Mouse (Mus musculus): ENCODE data around the gene Nars2. TPM values are rescaled to one million over a fixed set of nuclear protein-coding genes. Genes with fewer than 3 reads are reported as not detected.

Nars2 gene
- polyA plus RNA-seq, 1 experiment from 2014 or later: 16.6 TPM

- no peak for ATAC-seq (ENCODE audit: extremely low read depth, insufficient number of reproducible peaks, low FRiP score, low TSS enrichment)
- WGBS: 61% methylated on average over 8 of the region's 8 CpGs
These were observed 21.0 kb downstream of the Nars2 start for GRCm38 (mm10) chr7:96972138-96972904.

DNA sequence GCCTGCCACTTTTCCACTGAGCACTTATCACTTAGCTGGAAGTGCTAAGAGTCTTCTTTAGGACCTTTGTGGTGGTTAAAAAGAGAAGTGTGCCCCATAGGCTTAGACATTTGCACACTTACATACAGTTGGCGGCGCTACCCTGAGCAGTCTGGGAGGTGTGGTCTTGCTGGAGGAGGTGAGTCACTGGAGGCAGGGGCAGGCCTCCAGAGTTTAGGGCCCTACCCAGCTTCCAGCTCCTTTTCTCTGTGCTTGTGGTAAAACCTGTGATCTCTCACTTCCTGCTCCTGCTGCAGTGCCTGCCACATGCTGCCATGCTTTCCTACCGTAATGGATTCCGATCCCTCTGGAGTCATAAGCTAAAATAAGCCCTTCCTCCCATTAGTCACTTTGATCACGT lies 24.6 kb downstream of the Nars2 start:
- H3K27ac ChIP-seq (replicated peaks): no peak overlapping the region
- ATAC-seq (ENCODE audit: extremely low read depth, insufficient number of reproducible peaks, low FRiP score, low TSS enrichment): no peak
- H3K9me3 ChIP-seq: no peaks in the 10 kb centered on the region

More at GRCm38 (mm10) chr7:96972138-96972904, 21.0 kb downstream of the Nars2 start:
- H3K27ac ChIP-seq (replicated peaks): no peak overlapping the region
- peaks cover 5% of the 10 kb centered on the region; the same call in 1 of the 2 replicates for H3K36me3 ChIP-seq
- H3K9me3 ChIP-seq: no peaks in the 10 kb centered on the region
- H3K4me2 ChIP-seq: no peak overlapping the region
- H3K9ac ChIP-seq: peak overlapping the region; percentile 50; the same call in 1 of the 2 replicates
- peaks cover 22% of the 10 kb centered on the region for H3K4me1 ChIP-seq
- no peak overlapping the region for H3K4me3 ChIP-seq
- H3K27me3 ChIP-seq (replicated peaks): no peaks in the 10 kb centered on the region

DNA sequence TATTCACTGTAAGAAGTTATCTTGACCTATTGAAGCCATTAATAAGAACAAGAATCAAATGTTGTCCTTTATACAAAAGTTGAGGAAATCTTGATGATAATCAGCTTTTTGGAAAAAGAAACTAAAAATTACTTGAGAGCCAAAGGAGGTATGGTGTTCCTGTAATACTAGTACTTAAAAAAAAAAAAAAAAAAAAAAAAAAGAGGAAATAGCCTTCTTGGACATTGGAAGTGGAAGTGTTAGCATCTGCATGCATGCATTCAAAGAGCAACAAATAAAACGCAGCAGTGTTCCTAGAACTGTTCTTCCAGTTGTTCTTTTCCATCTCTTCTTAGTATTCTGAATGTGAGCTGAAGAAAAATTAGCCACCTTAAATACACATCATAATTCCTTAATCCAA lies 25.9 kb downstream of the Nars2 start:
- no peak for ATAC-seq (ENCODE audit: extremely low read depth, insufficient number of reproducible peaks, low FRiP score, low TSS enrichment)
- no peak overlapping the region for H3K27ac ChIP-seq (replicated peaks)
- 81% methylated on average over 1 of the region's 1 CpGs for WGBS
- H3K4me2 ChIP-seq: no peak overlapping the region
- H3K4me1 ChIP-seq: peaks cover 13% of the 10 kb centered on the region
- no peak overlapping the region for H3K9ac ChIP-seq
- H3K9me3 ChIP-seq: no peaks in the 10 kb centered on the region
- no peaks in the 10 kb centered on the region for H3K27me3 ChIP-seq (replicated peaks)
- peaks cover 5% of the 10 kb centered on the region; the same call in 1 of the 2 replicates for H3K36me3 ChIP-seq
- no peak overlapping the region for H3K4me3 ChIP-seq

More for the DNA sequence above, 24.6 kb downstream of the Nars2 start:
- Histone ChIP-seq H3K9ac (no peak overlapping the region), H3K36me3 (peaks cover 5% of the 10 kb centered on the region; the same call in 1 of the 2 replicates), H3K4me2 (no peak overlapping the region), H3K27me3 (replicated peaks) (no peaks in the 10 kb centered on the region), H3K4me1 (peaks cover 22% of the 10 kb centered on the region), H3K4me3 (no peak overlapping the region)
- WGBS: 64% methylated on average over 5 of the region's 5 CpGs

DNA sequence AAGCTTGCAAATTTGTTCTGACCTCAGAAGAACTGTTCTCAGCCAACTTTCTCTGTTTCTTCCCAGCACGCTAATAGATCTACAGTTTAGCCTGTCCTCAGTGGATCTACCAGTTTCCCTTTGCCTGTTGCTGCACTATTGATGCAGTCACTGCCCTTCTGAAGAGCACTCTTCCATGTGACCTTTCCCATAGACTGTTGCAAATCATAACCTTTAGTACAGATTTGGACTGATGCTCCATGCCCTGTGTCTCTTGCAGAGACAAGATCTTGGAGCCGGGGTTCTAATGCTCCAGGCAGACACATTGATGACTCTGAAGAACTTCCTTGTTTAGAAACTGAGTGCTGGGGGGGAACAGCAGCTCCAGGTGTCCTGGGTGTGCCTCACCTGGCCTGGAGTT lies 30.1 kb downstream of the Nars2 start:
- H3K27ac ChIP-seq (replicated peaks): no peak overlapping the region
- no peak overlapping the region for H3K4me3 ChIP-seq
- 97% methylated on average over 2 of the region's 2 CpGs for WGBS
- H3K36me3 ChIP-seq: no peaks in the 10 kb centered on the region
- H3K4me2 ChIP-seq: no peak overlapping the region
- H3K9ac ChIP-seq: no peak overlapping the region
- no peaks in the 10 kb centered on the region for H3K27me3 ChIP-seq (replicated peaks)
- no peaks in the 10 kb centered on the region for H3K9me3 ChIP-seq
- peaks cover 36% of the 10 kb centered on the region for H3K4me1 ChIP-seq
- no peak for ATAC-seq (ENCODE audit: extremely low read depth, insufficient number of reproducible peaks, low FRiP score, low TSS enrichment)

DNA sequence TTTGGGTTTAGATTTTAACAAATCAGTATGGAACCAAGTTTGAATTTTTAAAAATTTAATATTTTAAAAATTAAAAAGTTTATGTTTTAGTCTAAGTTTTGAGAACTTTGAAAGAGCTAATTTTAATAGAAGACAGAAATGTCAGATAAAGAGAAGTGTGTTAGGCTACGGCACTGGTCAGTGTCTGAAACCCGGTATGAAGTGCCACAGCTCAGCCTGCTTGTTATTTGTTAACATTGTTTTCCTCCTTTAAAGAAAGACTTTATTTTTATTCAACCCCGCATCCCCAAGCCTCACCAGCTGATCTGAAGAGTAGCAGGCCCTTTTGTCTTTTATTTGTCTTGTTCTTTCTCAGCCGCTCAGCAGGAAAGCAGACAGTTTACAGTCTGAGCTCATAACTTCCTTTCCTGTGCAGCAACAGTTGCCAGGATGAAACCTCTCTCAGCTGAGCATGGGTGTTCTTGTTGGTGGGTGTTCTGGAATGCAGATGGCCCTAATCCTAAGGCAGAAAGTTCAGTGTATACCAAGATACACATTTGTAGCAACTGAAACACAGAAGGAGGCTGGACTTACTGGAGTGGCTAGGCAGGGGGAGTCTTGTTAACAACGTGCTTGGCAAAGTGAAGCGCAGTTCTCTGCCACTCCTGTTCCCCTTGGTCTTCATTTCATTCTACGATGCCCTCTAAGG lies 32.5 kb downstream of the Nars2 start:
- H3K27ac ChIP-seq (replicated peaks): peak overlapping the region; percentile 76
- no peaks in the 10 kb centered on the region for H3K27me3 ChIP-seq (replicated peaks)
- no peak for ATAC-seq (ENCODE audit: extremely low read depth, insufficient number of reproducible peaks, low FRiP score, low TSS enrichment)
- H3K4me3 ChIP-seq: no peak overlapping the region
- H3K36me3 ChIP-seq: no peaks in the 10 kb centered on the region
- H3K4me2 ChIP-seq: 0 out of 2 replicates have a peak overlapping the region, but pooled peaks have one; percentile 17
- H3K9me3 ChIP-seq: no peaks in the 10 kb centered on the region
- H3K9ac ChIP-seq: peak overlapping the region; percentile 61; the same call in 1 of the 2 replicates
- H3K4me1 ChIP-seq: peaks cover 50% of the 10 kb centered on the region
- WGBS: 50% methylated on average over 7 of the region's 7 CpGs

- Histone ChIP-seq H3K4me3 (peak overlapping the region; percentile 40), H3K4me2 (peak overlapping the region; percentile 64), H3K9ac (peak overlapping the region; percentile 71), H3K4me1 (peaks cover 50% of the 10 kb centered on the region), H3K9me3 (no peaks in the 10 kb centered on the region), H3K27ac (replicated peaks) (peak overlapping the region; percentile 83), H3K27me3 (replicated peaks) (no peaks in the 10 kb centered on the region), H3K36me3 (no peaks in the 10 kb centered on the region)
- peak; percentile 63; the same call in 1 of the 2 replicates for ATAC-seq (ENCODE audit: extremely low read depth, insufficient number of reproducible peaks, low FRiP score, low TSS enrichment)
- WGBS: 6% methylated on average over 8 of the region's 8 CpGs
These were observed 34.5 kb downstream of the Nars2 start for GRCm38 (mm10) chr7:96985798-96986197.

GRCm38 (mm10) chr7:96986795-96987445 lies 35.6 kb downstream of the Nars2 start:
- H3K27me3 ChIP-seq (replicated peaks): no peaks in the 10 kb centered on the region
- H3K27ac ChIP-seq (replicated peaks): peak overlapping the region; percentile 83; the same call in 1 of the 2 replicates
- no peak overlapping the region for H3K4me2 ChIP-seq
- H3K4me3 ChIP-seq: no peak overlapping the region
- H3K9me3 ChIP-seq: no peaks in the 10 kb centered on the region
- H3K4me1 ChIP-seq: peaks cover 55% of the 10 kb centered on the region
- 50% methylated on average over 9 of the region's 9 CpGs for WGBS
- ATAC-seq (ENCODE audit: extremely low read depth, insufficient number of reproducible peaks, low FRiP score, low TSS enrichment): no peak
- H3K9ac ChIP-seq: no peak overlapping the region
- no peaks in the 10 kb centered on the region for H3K36me3 ChIP-seq

DNA sequence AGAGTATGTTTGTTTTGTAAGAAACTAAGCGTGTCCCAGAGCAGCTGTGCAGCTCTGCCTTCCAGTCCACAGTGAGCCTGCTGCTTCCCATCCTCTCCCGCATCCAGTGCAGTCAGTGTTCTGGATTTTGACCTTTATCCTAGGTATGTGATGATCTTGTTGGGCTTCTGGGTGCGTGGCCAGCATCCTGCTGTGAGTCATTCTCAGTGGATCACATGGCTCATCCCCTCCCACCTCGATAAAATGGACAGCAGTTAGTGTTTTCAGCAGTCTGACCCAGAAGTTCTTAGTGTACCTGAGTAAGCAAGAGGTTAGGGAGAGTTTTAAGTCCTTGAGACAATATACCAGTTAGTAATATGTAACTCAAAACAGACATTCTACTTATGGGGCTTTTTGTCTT lies 36.4 kb downstream of the Nars2 start:
- no peak overlapping the region for H3K9ac ChIP-seq
- H3K27ac ChIP-seq (replicated peaks): no peak overlapping the region
- no peak for ATAC-seq (ENCODE audit: extremely low read depth, insufficient number of reproducible peaks, low FRiP score, low TSS enrichment)
- H3K4me1 ChIP-seq: peaks cover 51% of the 10 kb centered on the region
- no peaks in the 10 kb centered on the region for H3K36me3 ChIP-seq
- H3K4me3 ChIP-seq: no peak overlapping the region
- H3K4me2 ChIP-seq: no peak overlapping the region
- H3K9me3 ChIP-seq: no peaks in the 10 kb centered on the region
- no peaks in the 10 kb centered on the region for H3K27me3 ChIP-seq (replicated peaks)
- WGBS: 56% methylated on average over 4 of the region's 4 CpGs

DNA sequence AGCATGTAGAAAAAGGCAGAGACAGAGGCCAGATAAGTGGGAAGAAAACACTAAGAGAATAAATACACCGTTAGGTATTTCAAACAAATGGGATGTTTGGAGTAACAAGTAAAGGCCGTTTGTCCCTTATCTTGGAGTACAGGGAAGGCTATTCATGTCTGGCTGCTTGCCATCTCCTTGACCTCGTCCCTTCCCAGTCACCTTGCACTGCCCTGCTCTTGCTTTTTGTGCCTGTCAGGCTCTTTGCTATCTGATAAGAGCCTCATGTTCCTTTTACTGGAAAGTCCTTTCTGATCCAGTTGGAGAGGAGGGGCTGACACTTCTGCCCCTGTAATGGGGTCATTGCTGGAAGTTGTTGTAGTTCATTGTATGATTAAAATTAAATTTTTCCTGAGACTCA lies 61.7 kb downstream of the Nars2 start:
- Histone ChIP-seq H3K4me1 (peaks cover 25% of the 10 kb centered on the region), H3K9me3 (peaks cover 8% of the 10 kb centered on the region; the same call in 1 of the 2 replicates), H3K27ac (replicated peaks) (peak overlapping the region; percentile 65), H3K36me3 (peaks cover 10% of the 10 kb centered on the region), H3K27me3 (replicated peaks) (no peaks in the 10 kb centered on the region), H3K4me2 (no peak overlapping the region), H3K9ac (no peak overlapping the region), H3K4me3 (no peak overlapping the region)
- 10% methylated on average over 3 of the region's 3 CpGs for WGBS
- ATAC-seq (ENCODE audit: extremely low read depth, insufficient number of reproducible peaks, low FRiP score, low TSS enrichment): no peak

DNA sequence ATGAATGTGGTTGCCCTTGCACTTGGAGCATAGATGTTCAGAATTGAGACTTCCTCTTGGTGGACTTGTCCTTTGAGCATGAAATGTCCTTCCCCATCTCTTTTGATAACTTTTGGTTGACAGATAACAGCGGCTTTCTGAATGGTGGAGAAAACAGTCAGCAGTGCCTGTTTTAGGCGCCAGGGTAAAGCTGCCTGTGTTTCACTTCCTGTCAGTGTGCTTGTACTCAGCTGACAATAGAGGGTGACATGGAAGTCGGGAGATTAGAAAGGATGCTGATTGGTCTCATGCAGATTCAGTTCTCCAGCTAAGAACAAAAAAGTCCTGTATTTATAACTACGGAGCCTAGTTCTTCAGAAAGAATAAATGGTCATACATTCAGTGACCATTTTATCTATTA lies 66.7 kb downstream of the Nars2 start:
- Histone ChIP-seq H3K4me2 (peak overlapping the region; percentile 47), H3K27me3 (replicated peaks) (no peaks in the 10 kb centered on the region), H3K27ac (replicated peaks) (peak overlapping the region; percentile 46; the same call in 1 of the 2 replicates), H3K9ac (no peak overlapping the region), H3K36me3 (peaks cover 10% of the 10 kb centered on the region), H3K4me1 (peaks cover 31% of the 10 kb centered on the region), H3K4me3 (0 out of 2 replicates have a peak overlapping the region, but pooled peaks have one; percentile 4), H3K9me3 (peaks cover 8% of the 10 kb centered on the region; the same call in 1 of the 2 replicates)
- no peak for ATAC-seq (ENCODE audit: extremely low read depth, insufficient number of reproducible peaks, low FRiP score, low TSS enrichment)
- WGBS: 24% methylated on average over 4 of the region's 4 CpGs

- no peak for ATAC-seq (ENCODE audit: extremely low read depth, insufficient number of reproducible peaks, low FRiP score, low TSS enrichment)
- Histone ChIP-seq H3K9ac (no peak overlapping the region), H3K4me2 (peak overlapping the region; percentile 47), H3K4me3 (0 out of 2 replicates have a peak overlapping the region, but pooled peaks have one; percentile 4), H3K36me3 (peaks cover 10% of the 10 kb centered on the region), H3K9me3 (peaks cover 8% of the 10 kb centered on the region; the same call in 1 of the 2 replicates), H3K27me3 (replicated peaks) (no peaks in the 10 kb centered on the region), H3K27ac (replicated peaks) (peak overlapping the region; percentile 46; the same call in 1 of the 2 replicates), H3K4me1 (peaks cover 29% of the 10 kb centered on the region)
- WGBS: 60% methylated on average over 3 of the region's 3 CpGs
These were observed 67.1 kb downstream of the Nars2 start for GRCm38 (mm10) chr7:97018418-97018817.

Measured in heart, embryonic 13.5 days (tissue).